Mouse (Mus musculus): ENCODE measurements at regions not wholly inside any gene's neighbourhood (a gene's known extent, or its start where the extent isn't known, plus 50 kb on each side); places are given as distances from the start of the nearest gene placed in this dataset.

- no peak overlapping the region for H3K4me3 ChIP-seq (ENCODE audit: low read depth, low read length)
Measured at GRCm38 (mm10) chr10:56831331-56831730, 454.2 kb downstream of the Gja1 start.

GRCm38 (mm10) chr10:56831966-56832365 lies 454.8 kb downstream of the Gja1 start:
- Histone ChIP-seq H3K4me3 (ENCODE audit: low read depth, low read length) (no peak overlapping the region), H3K27me3 (ENCODE audit: control insufficient read depth, insufficient read depth, low read length, poor library complexity, severe bottlenecking) (no peaks in the 10 kb centered on the region), H3K9ac (ENCODE audit: low read depth, poor library complexity, severe bottlenecking) (no peak overlapping the region), H3K4me1 (ENCODE audit: control insufficient read depth, insufficient read depth, low read length) (no peaks in the 10 kb centered on the region), H3K27ac (ENCODE audit: insufficient read depth, low read length) (no peak overlapping the region), H3K36me3 (ENCODE audit: control insufficient read depth, insufficient read depth, low read length, poor library complexity, severe bottlenecking) (no peaks in the 10 kb centered on the region), H3K9me3 (replicated peaks; ENCODE audit: control insufficient read depth, insufficient read depth, low read length, poor library complexity, severe bottlenecking) (no peaks in the 10 kb centered on the region)
- TF ChIP-seq EP300 (IDR thresholded peaks at IDR 0.05; ENCODE audit: insufficient read depth, low read depth, low read length) (no peak), POLR2A (IDR thresholded peaks at IDR 0.05; ENCODE audit: insufficient read depth, low read length) (no peak), CTCF (IDR thresholded peaks at IDR 0.05; ENCODE audit: low read depth, low read length) (no peak)

More at GRCm38 (mm10) chr10:56831331-56831730, 454.2 kb downstream of the Gja1 start:
- no peak overlapping the region for H3K9ac ChIP-seq (ENCODE audit: low read depth, poor library complexity, severe bottlenecking)
- no peak for TF ChIP-seq EP300 (IDR thresholded peaks at IDR 0.05; ENCODE audit: insufficient read depth, low read depth, low read length)
- TF ChIP-seq CTCF (IDR thresholded peaks at IDR 0.05; ENCODE audit: low read depth, low read length): no peak
- no peak for TF ChIP-seq POLR2A (IDR thresholded peaks at IDR 0.05; ENCODE audit: insufficient read depth, low read length)
- no peaks in the 10 kb centered on the region for H3K27me3 ChIP-seq (ENCODE audit: control insufficient read depth, insufficient read depth, low read length, poor library complexity, severe bottlenecking)
- H3K9me3 ChIP-seq (replicated peaks; ENCODE audit: control insufficient read depth, insufficient read depth, low read length, poor library complexity, severe bottlenecking): no peaks in the 10 kb centered on the region
- no peak overlapping the region for H3K27ac ChIP-seq (ENCODE audit: insufficient read depth, low read length)
- H3K36me3 ChIP-seq (ENCODE audit: control insufficient read depth, insufficient read depth, low read length, poor library complexity, severe bottlenecking): no peaks in the 10 kb centered on the region
- no peaks in the 10 kb centered on the region for H3K4me1 ChIP-seq (ENCODE audit: control insufficient read depth, insufficient read depth, low read length)

GRCm38 (mm10) chr10:56836130-56836529 lies 459.0 kb downstream of the Gja1 start:
- Histone ChIP-seq H3K9me3 (replicated peaks; ENCODE audit: control insufficient read depth, insufficient read depth, low read length, poor library complexity, severe bottlenecking) (no peaks in the 10 kb centered on the region), H3K4me1 (ENCODE audit: control insufficient read depth, insufficient read depth, low read length) (no peaks in the 10 kb centered on the region), H3K27me3 (ENCODE audit: control insufficient read depth, insufficient read depth, low read length, poor library complexity, severe bottlenecking) (no peaks in the 10 kb centered on the region), H3K4me3 (ENCODE audit: low read depth, low read length) (no peak overlapping the region), H3K9ac (ENCODE audit: low read depth, poor library complexity, severe bottlenecking) (no peak overlapping the region), H3K27ac (ENCODE audit: insufficient read depth, low read length) (no peak overlapping the region), H3K36me3 (ENCODE audit: control insufficient read depth, insufficient read depth, low read length, poor library complexity, severe bottlenecking) (no peaks in the 10 kb centered on the region)
- TF ChIP-seq POLR2A (IDR thresholded peaks at IDR 0.05; ENCODE audit: insufficient read depth, low read length) (no peak), CTCF (IDR thresholded peaks at IDR 0.05; ENCODE audit: low read depth, low read length) (no peak), EP300 (IDR thresholded peaks at IDR 0.05; ENCODE audit: insufficient read depth, low read depth, low read length) (no peak)

GRCm38 (mm10) chr10:56839006-56839495 lies 461.9 kb downstream of the Gja1 start:
- TF ChIP-seq CTCF (IDR thresholded peaks at IDR 0.05; ENCODE audit: low read depth, low read length) (no peak), EP300 (IDR thresholded peaks at IDR 0.05; ENCODE audit: insufficient read depth, low read depth, low read length) (no peak), POLR2A (IDR thresholded peaks at IDR 0.05; ENCODE audit: insufficient read depth, low read length) (no peak)
- no peak overlapping the region for H3K27ac ChIP-seq (ENCODE audit: insufficient read depth, low read length)
- H3K9ac ChIP-seq (ENCODE audit: low read depth, poor library complexity, severe bottlenecking): no peak overlapping the region
- H3K4me3 ChIP-seq (ENCODE audit: low read depth, low read length): no peak overlapping the region
- H3K27me3 ChIP-seq (ENCODE audit: control insufficient read depth, insufficient read depth, low read length, poor library complexity, severe bottlenecking): no peaks in the 10 kb centered on the region
- H3K36me3 ChIP-seq (ENCODE audit: control insufficient read depth, insufficient read depth, low read length, poor library complexity, severe bottlenecking): no peaks in the 10 kb centered on the region
- no peaks in the 10 kb centered on the region for H3K9me3 ChIP-seq (replicated peaks; ENCODE audit: control insufficient read depth, insufficient read depth, low read length, poor library complexity, severe bottlenecking)
- no peaks in the 10 kb centered on the region for H3K4me1 ChIP-seq (ENCODE audit: control insufficient read depth, insufficient read depth, low read length)

GRCm38 (mm10) chr10:56839545-56839944 lies 462.4 kb downstream of the Gja1 start:
- no peaks in the 10 kb centered on the region for H3K9me3 ChIP-seq (replicated peaks; ENCODE audit: control insufficient read depth, insufficient read depth, low read length, poor library complexity, severe bottlenecking)

GRCm38 (mm10) chr10:56840732-56841131 lies 463.6 kb downstream of the Gja1 start:
- Histone ChIP-seq H3K36me3 (ENCODE audit: control insufficient read depth, insufficient read depth, low read length, poor library complexity, severe bottlenecking) (no peaks in the 10 kb centered on the region), H3K4me3 (ENCODE audit: low read depth, low read length) (no peak overlapping the region), H3K27me3 (ENCODE audit: control insufficient read depth, insufficient read depth, low read length, poor library complexity, severe bottlenecking) (no peaks in the 10 kb centered on the region), H3K9ac (ENCODE audit: low read depth, poor library complexity, severe bottlenecking) (no peak overlapping the region), H3K27ac (ENCODE audit: insufficient read depth, low read length) (no peak overlapping the region), H3K9me3 (replicated peaks; ENCODE audit: control insufficient read depth, insufficient read depth, low read length, poor library complexity, severe bottlenecking) (no peaks in the 10 kb centered on the region), H3K4me1 (ENCODE audit: control insufficient read depth, insufficient read depth, low read length) (no peaks in the 10 kb centered on the region)
- no peak for TF ChIP-seq POLR2A (IDR thresholded peaks at IDR 0.05; ENCODE audit: insufficient read depth, low read length)
- TF ChIP-seq CTCF (IDR thresholded peaks at IDR 0.05; ENCODE audit: low read depth, low read length): no peak
- no peak for TF ChIP-seq EP300 (IDR thresholded peaks at IDR 0.05; ENCODE audit: insufficient read depth, low read depth, low read length)

More at GRCm38 (mm10) chr10:56839545-56839944, 462.4 kb downstream of the Gja1 start:
- Histone ChIP-seq H3K27me3 (ENCODE audit: control insufficient read depth, insufficient read depth, low read length, poor library complexity, severe bottlenecking) (no peaks in the 10 kb centered on the region), H3K9ac (ENCODE audit: low read depth, poor library complexity, severe bottlenecking) (no peak overlapping the region), H3K4me1 (ENCODE audit: control insufficient read depth, insufficient read depth, low read length) (no peaks in the 10 kb centered on the region), H3K36me3 (ENCODE audit: control insufficient read depth, insufficient read depth, low read length, poor library complexity, severe bottlenecking) (no peaks in the 10 kb centered on the region), H3K4me3 (ENCODE audit: low read depth, low read length) (no peak overlapping the region), H3K27ac (ENCODE audit: insufficient read depth, low read length) (no peak overlapping the region)
- TF ChIP-seq CTCF (IDR thresholded peaks at IDR 0.05; ENCODE audit: low read depth, low read length) (no peak), POLR2A (IDR thresholded peaks at IDR 0.05; ENCODE audit: insufficient read depth, low read length) (no peak), EP300 (IDR thresholded peaks at IDR 0.05; ENCODE audit: insufficient read depth, low read depth, low read length) (no peak)

Measured in ES-Bruce4 (cell line).